Mouse (Mus musculus) cerebellum, adult 2 months (tissue): ENCODE data around the gene Plekho1.

Experiments used
- CTCF ChIP-seq: fragments of 200-500 bp; IDR thresholded peaks from 2 replicates; pipeline ENCODE4 v1.5.1; 2011; ENCODE audit warnings: low read depth, mild to moderate bottlenecking, control low read depth, low read length, moderate library complexity, borderline replicate concordance; ENCODE audit not compliant: insufficient read depth
- POLR2A ChIP-seq: fragments of 200-500 bp; IDR thresholded peaks from 2 replicates; pipeline ENCODE4 v1.6.1; 2011; ENCODE audit warnings: low read length, control low read depth, borderline replicate concordance; ENCODE audit not compliant: insufficient read depth

DNA sequence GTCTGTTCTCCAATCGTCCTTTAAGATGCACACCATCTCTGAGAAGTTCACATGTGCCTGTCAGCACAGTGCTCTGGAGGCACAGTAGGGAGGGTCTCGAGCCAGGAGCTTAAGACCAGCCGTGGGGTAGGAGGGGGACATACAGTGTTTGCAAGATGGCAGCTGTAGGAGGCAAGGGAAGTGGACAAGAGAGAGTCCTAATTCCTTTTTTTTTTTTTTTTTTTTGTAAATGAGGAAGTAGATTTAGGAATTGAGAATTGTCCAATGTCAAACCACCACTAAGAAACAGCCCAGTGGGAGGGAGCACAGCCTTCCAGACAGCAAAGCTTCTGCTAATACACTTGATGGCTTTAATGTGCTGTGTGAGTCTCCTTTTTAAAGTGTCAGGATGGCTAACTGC lies 18.7 kb downstream of the Plekho1 start:
- no peak for TF ChIP-seq POLR2A
- TF ChIP-seq CTCF, result no peak
